Mouse (Mus musculus): ENCODE results near the gene Asap2.

Gene Asap2

DNA sequence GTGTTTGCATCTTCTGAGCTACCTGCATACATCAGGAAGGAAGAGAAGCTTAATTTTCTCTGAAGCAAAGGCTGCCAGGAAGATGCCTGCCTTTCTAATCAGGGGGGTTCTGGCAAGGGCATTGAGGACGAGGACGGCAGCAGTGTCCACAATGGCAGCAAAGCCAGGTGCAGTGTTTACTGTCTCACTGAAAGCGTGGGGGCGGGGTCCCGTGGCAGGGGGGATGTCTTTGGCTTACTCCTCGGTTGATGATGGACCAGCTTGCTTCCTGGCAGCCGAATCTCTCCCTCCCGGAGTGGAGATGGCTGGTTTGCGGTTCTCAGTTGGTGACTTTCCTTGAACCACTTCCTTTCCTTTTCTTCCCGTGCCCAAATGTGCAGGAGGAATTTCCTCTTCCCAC is 142.3 kb downstream of the Asap2 start:
- DNase-seq (ENCODE audit: low read depth, low spot score) = no peak

DNA sequence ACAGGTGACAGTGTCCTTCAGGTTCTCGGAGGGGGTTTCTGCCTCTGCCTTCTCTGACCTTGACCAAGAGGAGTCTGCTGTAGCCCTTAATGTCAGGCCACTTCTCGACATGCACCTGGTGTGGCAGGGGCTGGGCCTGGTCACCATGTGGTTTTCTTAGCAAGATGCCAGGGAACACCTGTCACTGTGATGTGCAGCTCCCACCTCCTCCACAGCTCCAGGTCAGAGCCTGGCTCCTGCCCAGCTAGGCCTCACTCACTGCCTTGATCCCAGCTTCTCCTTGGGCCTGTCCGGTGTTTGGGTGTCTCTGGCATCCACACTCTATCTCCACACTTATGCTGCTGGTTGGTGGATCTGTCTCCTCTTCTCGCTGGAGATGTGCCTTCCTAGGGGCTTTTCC is 142.8 kb downstream of the Asap2 start:
- DNase-seq (ENCODE audit: low read depth, low spot score) = no peak

DNA sequence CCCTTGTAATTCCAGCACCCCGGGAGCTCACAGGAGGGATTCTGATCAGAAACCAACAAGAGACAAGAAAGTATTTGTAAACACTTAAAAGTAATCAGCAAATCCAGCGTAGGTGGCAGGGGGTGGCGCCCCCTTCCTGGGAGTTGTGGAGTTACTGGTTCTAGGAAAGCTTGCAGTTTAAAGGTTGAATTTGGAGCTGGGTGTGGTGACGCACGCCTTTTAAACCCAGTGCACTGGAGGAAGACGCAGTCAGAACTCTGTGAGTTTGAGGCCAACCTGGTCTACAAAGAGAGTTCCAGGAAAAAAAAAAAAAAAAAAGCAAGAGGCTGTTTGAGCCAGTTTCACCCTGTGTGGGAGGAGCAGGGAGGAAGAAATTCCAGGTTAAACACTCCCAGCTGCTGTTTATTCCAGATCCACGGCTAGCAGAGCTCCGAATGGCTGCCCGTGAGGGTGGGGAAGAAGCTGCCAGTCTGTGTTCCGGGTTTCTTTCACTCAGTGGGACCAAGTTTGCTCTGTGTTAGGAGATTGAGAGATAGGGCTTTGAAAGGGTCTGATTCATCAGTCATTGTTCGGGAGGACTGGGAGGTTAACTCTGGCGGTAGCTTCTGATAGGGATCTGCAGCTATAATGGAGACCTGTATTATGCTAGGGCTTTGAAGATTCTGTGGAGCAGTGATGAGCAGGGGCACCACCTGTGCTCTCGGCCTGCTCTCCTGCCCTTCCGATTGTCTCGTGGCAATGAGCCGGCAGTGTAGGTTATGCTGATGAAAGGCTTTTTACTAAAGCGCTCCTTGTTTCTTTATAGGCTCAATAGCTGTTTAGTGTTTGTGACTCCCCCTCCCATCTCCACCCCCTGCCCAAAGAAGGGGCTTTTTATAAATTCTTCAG is 144.0 kb downstream of the Asap2 start:
- no peak for DNase-seq (ENCODE audit: low read depth, low spot score)

DNA sequence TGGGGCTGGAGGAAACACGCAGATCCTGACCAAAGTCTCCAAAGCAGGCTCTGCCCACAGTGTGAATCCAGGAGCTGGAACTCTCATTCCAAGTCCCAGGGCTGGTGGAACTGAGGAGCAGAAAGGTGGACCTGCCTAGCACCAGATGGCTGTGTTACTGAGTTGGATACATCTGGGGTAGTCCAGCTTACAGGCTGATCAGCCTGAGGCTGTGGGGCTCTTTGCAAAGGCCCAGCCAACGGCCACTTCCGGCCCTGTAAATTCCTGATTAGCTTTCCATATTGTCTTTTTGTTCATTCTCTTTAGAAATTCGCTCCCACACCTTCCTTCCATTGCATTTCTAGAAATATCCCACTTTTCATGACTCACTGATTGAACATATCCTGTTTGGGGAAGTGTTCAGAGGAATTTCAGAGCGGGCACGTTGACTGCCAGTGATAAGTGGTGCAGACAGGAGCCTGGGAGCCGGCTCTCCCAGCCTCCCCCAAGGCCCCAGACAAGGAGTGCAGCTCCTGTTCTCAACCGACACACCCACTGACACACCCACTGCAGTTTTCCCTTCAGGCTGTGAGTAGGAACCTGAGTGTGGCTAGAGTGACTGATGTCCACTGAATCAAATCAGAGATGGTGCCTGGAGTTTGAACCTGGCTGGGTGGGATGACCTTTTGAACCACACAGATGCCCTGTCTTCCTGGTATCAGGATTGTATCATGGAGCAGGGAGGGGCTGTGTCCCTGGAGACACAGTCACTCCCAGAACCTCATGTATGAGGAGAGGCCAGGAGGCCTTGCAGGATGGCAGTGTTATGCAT is 145.6 kb downstream of the Asap2 start:
- no peak for DNase-seq (ENCODE audit: low read depth, low spot score)

DNA sequence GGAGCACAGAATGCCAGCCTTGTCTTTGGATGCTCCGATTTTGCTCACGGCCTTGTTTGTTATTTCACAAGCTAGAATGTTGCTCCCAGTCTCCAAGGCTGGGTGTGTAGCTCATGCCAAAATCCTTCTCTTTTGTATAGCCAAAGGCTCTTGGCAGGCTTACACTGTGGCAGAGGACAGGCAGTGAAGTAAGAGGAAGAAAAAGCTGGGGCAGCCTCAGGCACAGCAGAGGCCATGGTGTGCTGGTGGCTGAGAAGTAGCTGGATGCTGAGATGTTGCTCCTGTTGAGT is 146.1 kb downstream of the Asap2 start:
- DNase-seq (ENCODE audit: low read depth, low spot score) = no peak

DNA sequence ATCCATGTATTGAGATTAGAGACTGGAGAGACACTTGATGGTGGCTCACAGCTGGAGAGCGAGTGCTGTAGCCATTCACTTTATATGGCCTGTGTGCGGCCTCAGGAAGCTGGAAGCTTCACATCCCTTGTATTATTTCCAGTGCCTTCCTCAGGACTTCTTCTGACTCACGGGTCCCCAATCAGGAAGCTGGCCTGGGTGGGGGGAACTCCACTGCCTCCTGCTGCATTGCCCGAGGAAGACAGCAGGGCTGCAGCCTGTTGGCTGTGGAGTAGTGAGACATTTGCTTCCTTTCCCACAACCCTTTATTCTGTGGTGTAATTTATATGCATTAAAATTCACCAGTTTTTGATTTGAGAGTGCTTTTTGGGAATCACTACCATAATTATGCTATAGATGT is 149.3 kb downstream of the Asap2 start:
- DNase-seq (ENCODE audit: low read depth, low spot score) = no peak

DNA sequence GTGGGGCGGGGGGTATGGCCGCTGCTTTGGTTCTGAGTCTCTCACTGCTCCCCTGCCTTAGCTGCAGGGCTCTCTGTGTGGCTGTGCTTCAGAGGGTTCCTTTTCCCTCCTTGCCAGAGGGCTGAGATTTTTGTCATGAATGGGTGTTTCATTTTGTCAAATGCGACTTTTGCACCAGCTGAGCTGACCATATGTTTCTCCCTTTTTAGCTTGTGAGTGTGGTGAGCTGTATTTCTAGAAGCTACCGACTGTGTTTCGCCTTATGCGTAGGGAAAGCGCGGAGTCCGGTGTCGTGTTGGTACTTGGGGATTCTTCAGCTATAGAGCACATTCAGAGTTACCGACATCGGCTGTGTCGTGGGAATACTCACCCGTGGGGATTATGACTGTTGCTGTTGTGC is 149.9 kb downstream of the Asap2 start:
- no peak for DNase-seq (ENCODE audit: low read depth, low spot score)

DNA sequence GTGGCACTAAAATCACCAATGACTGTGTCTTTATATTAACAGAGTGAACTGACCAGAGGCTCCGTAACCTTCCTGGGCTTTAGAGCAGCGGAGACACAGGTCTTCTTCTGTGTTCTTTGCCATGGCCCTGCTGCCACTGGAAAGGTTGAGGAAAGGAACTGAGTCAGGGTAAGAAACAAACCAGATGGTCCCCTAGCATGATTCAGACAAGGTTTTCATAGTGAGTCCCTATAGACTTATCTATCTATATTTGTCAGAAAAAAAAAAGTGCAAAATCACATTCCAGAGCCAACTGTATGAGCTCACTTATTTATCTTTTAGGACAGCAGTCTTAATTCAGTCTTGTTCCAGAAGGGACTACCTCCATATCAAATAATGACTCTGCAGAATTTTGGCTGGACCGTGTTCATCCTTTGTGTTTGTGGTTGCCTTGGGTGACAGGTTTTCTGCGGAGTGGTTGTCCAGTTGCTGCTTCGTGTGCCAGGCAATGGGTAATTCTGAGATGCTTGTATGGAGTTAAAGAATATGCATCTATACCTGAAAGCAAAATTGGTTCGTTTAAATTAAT is 150.6 kb downstream of the Asap2 start:
- DNase-seq (ENCODE audit: low read depth, low spot score) = no peak

DNA sequence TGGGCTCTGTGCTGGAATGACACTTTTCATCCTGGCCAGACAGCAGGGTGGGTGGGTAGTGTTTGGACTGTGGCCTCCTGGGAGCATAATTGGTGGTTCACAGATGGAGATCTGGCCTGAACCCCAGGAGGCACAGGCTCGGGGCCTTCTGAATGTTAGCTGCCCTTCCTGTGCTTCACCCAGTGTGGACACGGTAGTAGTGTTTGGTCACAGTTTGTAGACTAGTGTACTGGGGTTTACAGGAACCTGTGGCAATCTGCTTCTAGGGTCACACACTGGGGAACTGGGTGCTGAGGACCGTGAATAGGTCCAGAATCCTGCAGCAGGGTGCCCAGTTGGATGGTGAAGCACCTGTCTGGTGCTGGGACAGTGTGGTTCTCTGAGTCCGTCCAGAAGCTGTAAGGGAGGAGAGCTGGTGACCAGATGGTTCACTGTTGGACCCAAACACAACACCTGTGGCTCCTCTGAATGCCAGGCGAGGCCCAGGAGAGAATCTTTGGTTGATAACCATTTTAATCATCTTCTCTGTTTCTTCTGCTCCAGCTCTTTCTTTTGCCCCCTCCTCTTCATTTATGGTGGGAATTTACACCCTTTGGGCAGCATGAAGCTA is 151.5 kb downstream of the Asap2 start:
- DNase-seq (ENCODE audit: low read depth, low spot score) = no peak

DNA sequence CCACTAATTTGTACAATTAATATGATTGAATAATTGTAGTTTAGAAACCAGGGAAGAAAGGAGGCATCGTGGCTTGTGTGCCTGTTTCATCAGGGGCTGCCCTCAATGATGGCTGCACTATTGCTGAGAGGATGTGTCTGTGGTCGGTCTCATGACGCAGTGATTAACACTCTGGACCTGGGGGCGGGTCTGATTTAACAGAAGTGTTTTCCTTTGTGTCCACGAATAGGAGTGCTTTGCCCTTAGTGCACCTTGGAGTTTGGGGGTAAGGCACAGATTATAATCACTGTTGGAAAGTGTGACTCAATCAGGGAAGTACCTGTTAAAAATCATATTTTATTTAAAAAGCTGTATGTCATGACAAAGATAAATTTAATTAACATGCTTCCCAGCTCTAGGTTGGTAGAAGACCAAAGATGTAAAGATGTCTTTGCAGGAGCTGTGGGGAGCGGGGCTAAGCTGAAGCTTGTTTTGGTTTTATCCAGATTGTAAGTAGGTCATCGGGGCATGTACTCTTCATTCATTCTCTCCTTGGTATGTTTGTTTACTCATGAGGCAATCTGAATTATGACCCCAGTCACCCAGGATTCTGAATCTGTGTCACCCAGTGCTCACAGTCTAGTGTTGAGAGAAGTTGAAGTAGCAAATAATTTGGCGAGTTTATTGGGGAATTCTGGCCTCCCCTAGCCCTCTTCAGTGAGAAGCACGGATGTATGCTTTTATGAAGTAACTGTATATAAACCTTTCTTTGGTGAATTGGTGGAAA is 152.4 kb downstream of the Asap2 start:
- DNase-seq (ENCODE audit: low read depth, low spot score) = no peak

DNA sequence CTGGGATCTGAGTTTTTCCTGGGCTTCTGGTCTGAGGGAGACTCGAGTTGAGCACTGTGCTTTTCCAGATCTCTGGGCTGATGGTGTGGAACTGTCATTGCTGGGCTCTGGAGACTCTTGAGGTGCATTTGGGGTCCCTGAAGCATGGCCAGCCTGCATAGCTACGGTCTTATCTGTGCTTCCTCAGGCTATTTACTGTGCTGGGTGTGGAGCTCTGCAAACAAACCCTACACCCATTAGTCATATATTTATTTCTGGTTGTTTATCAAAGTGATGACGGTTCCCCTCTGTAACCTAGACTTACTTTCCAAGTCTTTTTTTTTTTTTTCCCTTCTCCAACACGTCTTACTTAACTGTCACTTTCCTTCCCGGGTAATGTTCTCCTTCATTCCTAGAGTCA is 154.3 kb downstream of the Asap2 start:
- no peak for DNase-seq (ENCODE audit: low read depth, low spot score)

DNA sequence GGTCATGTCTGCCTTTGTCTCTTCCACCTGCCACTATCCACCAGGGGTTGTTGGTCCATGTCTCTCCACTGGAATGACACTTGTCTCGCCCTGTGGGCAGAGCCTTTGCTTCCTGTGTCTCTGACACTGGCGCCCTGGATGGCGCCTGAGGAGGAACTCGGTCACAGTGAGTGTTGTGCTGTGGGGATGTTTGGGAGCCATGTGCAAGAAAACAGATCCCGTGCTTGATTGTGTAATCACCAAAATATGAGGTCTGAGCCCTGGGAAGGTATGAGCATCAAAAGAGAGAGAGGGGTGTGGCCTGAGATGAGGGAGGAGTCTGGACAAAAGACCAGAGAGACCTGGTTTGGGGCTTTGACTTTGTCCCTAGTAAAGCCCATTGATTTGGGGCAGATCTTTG is 154.8 kb downstream of the Asap2 start:
- no peak for DNase-seq (ENCODE audit: low read depth, low spot score)

DNA sequence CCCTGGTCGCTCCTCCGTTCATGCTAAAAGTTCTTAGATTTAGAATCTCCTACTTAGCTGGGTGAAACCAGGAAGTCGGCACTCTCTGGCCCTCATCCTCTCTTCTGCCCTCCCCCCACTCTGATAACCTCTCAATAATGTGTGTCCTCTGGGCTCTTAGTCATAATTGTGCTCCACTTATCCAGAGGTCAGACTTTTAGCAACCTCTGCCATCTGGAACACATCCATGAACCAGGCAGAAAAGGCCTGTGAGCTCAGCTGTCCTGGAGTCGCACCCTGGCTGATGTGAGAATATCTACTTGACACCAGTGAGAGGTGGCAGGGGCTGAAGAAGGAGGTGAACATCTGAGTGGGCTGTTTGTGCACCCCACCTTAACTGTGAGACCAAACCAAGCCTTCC is 156.6 kb downstream of the Asap2 start:
- DNase-seq (ENCODE audit: low read depth, low spot score) = no peak

DNA sequence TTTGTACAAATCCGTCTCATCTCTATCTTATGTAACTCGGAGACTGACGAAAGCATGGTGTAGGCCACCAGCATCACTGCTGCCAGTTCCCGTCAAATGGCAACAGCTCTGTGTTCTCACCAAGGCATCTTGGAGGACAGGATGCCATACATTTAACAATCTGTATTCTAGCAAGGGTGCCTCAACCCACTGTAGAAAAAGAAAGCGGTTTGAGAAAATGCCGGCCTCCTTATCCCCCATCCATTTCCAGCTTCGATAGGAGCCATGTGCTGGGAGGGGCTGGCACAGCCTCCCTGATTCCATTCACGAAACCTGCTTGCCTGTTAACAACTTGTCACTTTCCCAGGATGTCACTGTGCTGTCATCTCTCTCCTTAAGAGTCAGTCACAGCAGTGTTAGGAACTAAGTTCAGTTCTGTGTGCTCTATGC is 163.0 kb downstream of the Asap2 start:
- no peak for DNase-seq (ENCODE audit: low read depth, low spot score)

DNA sequence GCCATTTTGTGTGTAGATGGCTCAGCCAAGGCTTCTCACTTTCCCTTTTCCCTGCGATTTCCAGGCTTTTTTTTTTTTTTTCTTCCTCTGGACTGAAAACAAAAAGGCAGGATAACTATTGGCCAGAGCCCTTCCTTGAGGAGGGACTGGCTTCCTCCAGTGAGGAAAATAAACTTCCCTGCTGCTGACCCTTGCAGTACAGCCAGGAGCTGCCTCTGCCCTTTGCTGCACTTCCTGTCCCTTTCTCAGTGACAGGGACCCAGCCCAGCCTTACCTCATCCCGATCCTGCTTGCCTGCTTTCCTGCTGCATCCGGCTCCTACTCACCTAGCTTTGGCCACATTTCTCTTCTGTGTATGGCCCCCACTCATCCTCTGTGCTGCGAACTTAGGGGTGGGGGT is 164.8 kb downstream of the Asap2 start:
- DNase-seq (ENCODE audit: low read depth, low spot score) = no peak

DNA sequence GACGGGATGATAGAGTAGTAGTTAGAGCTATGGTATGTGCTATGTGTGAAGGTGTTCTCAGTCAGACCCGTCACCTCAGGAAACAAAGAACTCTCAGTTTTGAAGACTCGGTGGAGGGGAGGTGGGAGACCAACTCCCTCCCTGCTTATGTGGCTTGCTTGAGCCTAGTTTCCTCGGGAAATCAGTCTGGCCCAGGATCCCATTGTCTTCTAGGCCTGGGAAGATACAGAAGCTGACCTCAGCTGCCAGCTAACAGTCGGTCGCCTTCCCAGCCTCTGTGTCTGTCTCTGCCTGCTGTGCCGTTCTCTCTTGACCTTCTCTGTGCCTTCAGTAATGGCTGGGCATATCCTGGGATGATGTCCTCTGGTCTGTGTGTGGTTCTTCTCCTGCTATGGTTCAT is 169.0 kb downstream of the Asap2 start:
- DNase-seq (ENCODE audit: low read depth, low spot score) = no peak

DNA sequence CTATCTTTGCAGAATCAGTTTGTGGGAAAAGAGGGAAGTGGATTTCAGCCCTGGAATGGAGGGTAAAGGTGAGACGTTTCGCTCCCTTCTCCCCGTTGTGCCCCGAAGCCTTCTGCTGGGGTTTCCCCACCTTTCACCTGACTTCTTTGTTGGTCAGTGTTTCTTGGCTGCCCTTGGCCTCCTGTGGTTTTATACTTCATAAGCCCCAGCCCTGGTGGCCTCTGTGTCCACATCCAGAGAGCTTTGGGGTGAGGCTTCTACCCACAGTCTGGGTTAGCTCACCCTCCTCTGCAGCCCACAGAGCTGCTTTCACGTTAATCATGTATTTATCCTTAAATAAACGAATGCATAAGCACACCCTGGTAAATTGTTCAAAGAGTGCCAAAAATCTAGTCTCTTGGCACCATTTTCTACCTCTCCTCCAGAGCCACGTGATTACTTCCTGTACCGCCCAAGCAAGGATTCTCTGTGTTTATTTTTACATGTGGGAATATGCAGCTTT is 170.1 kb downstream of the Asap2 start:
- no peak for DNase-seq (ENCODE audit: low read depth, low spot score)

DNA sequence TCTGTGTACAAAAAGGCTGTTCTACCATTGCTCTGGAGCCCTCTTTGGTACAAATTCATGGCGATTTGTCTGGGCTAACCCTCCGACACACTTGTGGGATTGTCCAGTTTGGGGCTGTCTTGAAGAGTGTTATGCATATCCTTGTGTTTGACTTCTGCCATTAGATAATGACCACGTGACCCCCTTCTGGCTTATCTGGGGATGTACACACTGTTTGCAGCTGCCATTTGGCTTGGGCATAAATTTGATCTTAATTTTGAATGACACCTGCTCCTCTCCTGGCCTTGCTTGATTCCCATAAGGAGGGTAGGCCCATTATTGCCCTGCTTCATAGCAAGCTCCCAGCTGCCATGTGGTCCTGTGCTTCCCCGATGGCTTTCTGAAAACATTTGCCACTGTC is 171.6 kb downstream of the Asap2 start:
- no peak for DNase-seq (ENCODE audit: low read depth, low spot score)

DNA sequence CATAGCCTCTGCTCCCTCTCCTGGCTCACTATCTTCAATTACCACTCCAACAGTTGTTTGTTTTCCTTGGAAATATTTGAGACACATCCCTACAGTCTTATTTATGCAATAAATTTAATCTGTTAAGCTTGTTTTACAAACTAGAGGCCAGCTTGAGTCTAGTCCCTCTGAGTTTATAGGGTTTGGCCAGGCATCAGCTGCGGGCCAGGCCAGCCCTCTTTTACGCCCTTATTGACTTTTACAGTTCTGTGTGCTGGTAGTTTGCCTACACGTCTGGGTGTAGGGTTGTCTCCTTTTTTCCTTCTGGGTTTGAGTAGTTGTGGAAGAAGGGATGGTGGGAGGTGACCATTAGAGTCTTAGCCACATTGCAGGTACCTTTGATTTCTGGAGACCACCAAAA is 173.4 kb downstream of the Asap2 start:
- DNase-seq (ENCODE audit: low read depth, low spot score) = no peak

DNA sequence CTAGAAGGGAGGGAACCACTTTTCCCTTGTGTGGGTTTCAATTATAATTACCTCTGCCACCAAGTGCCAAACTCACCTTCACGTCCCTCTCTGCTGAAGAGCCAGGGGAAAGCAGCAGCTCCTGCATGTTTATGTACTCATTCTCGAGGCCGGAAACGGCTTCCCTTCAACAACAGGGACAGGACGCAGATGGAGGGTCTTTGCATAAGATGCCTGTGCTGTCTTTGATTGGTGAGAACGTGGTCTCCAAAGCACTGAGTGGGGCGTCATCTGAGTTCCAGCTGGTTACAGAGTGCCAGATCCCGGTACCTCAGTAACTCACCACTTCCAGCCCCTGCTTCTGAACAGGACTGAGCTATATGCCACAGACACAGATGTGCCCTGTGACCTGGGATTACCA is 174.0 kb downstream of the Asap2 start:
- DNase-seq (ENCODE audit: low read depth, low spot score) = no peak

DNA sequence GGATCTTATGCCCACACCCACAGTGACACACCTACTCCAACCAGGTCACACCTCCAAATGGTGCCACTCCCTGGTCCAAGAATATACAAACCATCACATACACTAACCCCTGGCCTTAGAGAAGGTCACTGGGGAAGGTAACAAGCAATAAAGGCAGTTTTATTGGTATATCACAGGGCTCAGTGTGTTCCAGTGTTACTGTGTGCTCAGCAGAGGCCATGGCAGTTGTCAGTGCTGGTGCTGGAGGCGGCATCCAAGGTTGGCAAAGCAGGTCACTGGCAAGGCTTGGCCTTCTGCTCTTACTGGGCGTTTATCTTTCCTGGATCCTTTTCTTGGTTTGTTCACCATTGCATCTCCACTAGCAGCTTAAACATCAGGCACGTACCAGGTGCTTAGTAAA is 174.9 kb downstream of the Asap2 start:
- DNase-seq (ENCODE audit: low read depth, low spot score) = no peak

All from retina, adult 2 months (tissue).